Mouse (Mus musculus) embryo, embryonic 11.5 days (tissue): ENCODE measurements around the gene Btbd9.
"Not testable (repeated sequence)": the region's sequence is repeated elsewhere in the genome, so short reads cannot be mapped to it uniquely, and the experiment has no call there.

Experiments used
- DNase-seq: peaks from one replicate; pipeline ENCODE4 v3.0.0-alpha.2; 2012; ENCODE audit warnings: low read depth, low spot score

Btbd9 gene

DNA sequence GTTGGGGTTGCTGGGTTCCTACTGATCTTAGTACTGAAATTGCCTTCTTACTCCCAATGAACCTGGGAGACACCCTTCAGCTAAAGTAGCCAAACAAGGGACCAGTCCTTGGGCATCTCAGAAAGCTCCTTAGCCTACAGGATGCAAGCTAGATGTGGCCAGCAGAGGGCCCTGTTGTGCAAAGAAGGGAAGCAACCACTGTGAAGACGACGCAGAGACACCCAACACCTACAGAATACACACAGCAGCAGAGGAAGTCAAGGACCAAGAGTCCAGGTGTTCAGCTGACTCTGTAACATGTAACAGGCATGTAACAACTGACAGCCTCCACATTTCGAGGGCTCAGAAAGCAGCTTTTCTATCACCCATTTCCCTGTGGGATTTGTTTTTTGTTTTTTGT lies 16.8 kb downstream of the Btbd9 start:
- DNase-seq, result peak; percentile 37

DNA sequence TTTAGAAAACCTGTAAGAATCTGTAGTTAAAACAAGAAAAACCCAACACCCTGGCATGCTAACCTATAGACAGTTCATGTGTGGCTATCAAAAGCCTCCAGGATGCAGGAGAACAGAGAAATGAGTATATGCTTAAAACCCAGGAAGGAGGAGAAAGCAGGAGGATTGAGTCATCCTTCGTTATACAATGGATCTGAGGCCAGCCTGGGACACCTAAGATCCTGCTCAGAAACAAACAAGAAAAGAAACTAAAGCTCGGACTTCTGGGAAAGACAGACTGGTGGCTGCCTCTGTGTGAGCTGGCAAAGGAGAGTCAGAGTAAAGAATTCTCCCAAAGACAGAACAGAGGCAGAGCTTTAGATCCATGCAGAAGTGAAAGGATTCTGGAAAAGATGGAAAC lies 17.7 kb downstream of the Btbd9 start:
- no peak for DNase-seq

DNA sequence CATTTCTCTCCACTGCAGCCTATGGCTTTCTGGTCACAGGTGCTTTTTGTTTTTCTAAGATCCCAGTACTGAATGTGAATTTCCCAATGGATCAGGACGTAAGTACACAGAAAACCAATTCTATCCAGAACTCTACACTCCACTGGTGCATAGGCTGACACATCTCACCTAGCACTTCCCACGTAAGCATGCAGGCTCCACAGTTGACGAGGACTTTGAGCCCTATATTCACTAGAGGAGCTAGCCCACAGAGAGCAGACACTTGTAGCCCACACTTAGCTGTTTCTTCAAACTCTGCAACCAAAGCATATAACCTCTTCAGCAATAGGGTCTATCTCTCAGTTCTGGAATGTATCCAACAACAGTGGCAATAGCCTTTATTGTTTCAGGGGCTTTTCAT lies 19.8 kb downstream of the Btbd9 start:
- DNase-seq, result no peak

DNA sequence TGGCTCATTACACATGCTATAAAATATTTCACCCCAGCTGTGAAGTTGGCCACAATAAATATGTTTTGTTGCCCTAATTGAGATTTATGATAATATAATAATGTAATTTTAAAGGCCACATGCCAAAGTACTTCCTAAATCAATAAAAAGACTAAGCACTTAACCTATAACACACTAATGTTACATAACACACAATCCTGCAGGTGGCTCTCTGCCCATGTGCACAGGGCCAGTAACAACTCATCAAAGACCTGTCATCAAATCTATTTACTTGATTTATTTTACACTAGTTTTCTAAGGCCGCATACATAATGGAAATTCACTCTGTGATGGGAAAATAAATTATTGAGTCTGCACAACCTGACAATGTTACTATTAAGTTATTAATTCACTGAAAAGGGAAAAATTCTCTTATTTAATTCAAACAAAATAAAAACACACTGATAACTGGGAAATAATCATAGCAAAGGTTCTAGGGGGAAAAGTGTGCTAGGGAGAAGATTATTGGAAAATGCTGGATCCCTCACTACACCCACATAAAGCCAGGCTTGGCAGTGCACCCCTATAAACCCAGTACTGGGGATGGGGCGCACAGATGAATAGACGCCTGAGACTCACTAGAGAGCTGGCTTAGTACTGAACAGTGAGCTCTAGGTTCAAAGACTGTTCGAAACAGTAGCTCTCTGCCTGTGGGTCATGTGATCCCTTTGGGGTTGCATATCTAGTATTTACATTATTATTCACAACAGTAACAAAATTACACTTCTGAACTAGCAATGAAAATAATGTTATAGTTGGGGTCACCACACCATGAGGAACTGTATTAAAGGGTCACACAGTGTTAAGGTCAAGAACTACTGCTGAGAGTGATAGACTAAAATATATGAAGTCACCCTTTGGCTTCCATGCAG lies 23.0 kb downstream of the Btbd9 start:
- DNase-seq, result no peak

DNA sequence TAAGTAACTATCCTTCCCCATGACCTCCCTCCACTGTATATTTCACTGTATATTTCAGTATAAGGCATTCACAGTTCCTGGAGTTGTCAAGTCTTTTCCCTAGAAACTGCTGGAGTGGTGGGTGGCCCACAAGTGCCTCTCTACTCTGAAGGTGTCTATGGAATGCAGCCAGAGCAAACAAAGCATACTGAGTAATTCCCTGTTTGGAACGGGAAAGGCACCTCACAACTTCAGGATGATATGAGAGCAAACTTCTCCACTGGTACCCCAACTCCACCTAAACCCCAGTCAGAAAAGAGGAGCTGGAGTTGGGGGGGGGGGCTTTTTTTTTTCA lies 25.5 kb downstream of the Btbd9 start:
- no peak for DNase-seq

DNA sequence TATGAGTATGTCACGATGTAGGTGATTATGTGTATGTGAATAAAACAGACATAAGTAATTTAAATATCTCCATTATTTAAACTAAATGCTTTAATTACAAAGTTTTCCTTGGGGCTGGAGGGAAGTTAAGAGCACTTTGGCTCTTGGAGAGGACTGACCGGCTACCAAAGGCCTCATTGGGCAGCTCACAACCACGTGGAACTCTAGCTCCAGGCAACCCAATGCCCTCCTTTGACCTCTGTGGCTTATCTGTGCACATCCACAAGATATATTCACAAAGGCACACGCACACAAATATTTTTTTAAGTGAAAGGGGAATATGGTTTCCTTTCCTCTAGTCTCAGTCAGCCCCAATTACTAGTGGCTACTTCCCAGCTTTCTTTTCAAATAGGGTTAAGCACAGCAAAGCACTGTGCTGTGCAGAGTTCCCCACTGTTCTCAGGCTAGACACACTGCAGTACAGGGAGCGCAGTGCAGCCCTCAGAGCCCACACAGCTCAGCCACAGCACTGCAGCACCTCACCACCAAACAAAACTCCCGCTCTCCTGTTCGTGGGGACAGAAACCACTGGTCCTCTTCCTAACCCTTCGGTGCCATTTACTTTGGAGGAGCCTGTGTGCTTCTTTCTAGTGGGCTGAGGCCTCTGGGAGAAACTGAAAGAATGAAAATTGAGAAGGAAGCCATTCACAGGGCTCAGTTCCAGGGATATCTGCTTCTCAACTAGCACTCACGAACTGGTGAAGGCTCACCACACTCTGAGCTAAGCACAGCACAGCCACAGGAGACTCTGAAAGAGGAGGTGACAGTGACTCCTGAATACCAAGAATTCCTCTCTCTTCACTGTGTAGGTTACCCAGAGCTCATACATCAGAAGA lies 26.2 kb downstream of the Btbd9 start:
- DNase-seq, result no peak

DNA sequence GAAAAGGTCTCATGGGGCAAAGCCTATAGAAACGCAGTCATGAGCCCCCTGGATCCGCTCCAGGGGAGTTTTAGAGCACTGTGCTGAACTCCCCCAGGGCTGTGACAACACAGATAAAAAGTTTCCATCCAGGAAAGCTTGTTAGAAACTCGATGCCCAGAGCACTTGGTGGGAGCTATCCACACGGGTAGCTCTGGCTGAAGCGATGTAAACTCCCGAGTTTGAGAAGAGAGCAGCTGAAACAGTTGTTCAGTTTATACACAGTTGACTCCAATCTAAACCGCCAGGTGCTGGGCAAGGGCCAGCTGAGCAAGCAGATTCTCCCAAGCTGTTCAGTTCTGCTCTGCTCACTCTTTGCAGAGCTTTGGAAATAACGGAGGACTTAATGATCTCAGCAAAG lies 37.2 kb downstream of the Btbd9 start:
- DNase-seq, result no peak

DNA sequence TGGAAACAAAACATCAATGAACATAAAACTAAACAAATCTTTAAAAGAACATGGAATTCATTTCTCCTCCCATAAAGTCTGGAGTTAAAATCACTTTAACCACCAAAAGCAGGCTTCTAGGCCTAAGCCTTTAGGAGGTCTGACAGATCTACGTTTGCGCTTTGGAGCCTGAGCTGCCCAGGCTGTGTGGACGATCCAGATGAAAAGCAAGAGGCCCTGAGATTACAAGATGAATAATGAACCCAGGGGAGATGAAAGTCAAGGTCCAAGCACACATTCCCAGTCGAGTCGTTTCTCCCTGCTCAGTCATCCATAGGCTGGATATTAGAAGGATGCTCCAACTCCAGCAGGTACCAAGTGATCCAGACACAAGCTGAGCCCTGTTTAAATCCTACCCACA lies 39.6 kb downstream of the Btbd9 start:
- no peak for DNase-seq

DNA sequence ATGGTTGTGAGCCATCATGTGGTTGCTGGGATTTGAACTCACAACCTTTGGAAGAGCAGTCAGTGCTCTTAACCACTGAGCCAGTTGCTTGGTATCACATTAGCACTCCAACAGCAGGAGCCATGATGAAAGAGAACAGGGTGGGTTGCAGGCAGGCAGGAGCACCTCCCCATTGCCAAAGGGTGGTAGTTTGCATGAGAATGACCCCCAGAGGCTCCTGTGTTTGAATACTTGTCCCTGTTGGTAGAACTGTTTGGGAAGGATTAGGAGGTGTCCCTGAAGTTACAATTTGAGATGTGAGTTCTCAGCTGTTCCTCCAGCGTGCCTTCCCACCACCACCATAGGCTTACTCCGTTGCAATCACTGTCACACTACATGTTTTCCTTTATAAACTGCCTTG lies 43.2 kb downstream of the Btbd9 start:
- DNase-seq, result no peak

DNA sequence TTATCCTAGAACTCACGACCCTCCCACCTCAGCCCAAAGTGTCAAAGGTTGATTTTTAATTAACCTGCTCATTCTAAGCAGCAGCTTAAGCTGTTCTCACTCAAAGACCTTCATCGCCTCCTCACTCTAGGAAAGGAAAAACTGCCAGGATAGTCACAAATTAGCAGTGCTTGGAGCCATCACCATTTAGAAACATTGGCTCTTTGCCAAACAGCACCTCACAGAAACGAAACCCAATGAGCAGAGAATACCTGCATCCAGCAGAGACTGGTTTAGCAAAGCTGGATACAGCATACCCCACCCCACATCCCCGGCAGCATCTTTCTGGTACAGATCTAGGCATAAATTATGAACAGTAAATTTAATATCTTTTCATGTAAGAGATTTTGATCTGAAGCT lies 45.7 kb downstream of the Btbd9 start:
- no peak for DNase-seq

DNA sequence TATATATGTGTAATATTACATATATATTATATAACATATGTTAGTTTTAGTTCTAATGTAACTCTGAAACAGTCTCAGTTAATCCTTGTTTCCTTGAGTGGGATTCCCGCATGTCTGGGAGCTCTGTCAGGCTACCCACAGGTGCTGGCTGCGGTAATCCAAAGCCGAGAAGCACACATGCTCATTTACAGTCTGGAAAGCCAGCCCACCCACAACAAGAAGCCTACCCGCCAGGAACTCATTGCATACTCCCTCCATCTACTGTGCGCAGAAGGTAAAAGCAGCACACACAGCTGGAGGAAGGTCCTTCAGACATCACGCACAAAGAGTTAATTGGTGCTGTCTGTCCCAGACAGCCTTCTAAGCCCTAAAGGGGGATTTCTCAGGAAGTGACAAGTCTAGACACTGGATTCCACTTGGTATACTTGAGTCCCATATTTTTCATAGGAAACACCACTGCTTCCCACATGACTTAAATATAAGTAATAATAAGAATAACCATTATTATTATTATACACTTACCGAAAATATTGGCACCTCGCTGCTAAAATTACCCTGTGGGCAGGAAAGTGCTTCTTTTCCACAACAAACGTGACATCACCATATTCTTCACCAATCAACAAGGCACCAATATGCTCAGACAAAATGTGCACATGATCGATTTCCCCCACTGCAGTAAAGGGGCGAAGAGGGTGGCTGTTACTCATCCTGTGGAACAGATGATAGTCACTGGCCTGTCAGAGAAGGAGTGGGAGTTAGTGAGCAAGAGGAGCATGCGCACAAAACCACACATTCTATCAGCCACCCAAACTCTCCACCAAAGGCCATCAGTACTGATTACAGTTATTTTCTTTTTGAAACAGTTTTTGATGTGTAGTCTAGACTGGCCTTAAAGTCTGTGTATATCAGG lies 46.4 kb downstream of the Btbd9 start:
- no peak for DNase-seq

DNA sequence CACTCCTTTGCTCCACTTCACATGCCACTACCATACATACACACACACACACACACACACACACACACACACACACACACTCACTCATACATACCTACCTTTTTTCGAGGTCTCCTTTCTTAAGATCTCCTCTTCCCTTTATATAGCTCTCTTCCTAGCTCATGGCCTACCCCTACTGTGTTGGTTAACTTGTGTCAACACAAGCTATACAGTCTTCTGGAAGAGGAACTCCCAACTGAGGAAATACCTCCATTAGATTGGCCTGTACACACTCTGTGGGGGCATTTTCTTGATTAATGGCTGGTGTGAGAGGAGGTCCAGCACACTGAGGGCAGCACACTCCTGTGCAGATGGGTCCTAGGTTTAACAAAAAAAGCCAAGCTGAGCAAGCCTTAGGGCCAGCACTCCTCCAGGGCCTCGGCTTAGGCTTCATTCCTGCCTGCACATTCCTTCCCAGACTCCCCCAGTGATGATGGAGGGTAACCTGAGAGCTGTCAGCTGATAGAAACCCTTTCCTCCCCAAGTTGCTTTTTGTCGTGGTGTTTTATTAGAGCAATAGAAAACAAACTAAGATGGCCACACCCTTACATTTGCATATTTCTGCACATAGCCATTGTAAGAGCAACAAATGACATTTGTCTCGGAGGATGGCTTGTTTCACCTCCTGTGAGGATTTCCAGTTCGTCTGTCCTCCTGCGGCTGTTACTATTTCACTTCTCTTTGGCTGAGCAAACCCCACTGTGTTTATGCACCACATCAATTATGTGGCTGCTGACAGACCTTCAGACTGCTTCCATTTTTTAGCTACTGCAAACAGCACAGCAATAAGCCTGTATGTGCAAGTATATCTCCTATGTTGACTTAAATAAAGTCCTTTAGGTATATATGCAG lies 50.6 kb downstream of the Btbd9 start:
- peak; percentile 26 for DNase-seq

DNA sequence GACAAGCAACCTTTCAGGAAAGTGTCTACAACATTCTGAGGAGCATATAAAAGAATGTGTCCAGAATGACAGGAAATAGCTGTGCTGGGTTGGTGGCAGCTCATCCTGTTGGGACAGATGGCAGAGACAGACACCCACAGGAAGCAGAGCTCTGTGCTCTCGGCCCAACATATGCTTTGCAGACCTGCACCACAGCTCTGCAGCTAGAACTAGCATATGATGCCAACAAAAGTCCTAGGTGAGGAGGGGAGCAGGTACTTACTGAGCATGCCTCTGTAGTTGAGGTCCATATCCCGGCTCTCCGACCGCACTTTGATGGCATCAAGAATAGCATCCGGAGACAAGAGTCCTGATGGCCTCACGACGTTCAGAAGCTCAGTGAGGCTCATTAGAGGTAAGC lies 51.8 kb downstream of the Btbd9 start:
- DNase-seq, result no peak

DNA sequence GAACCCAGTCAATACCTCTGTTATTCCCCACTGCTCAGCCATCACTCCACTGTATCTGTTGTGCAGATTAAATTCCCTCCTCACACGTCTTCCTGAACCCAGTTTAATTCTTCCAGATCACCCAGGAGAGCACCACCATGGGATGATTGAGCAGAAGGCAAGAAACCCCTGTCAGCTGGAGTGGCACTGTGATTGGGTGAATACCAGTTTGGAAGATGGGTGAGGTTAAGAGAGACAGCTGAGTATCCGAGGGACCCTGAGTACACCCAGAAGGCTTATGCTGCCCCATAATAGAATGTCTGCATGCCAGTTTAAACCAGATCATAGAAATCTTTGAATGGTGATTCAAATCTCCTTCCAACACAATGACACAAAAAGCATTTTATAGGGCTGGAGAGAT lies 52.5 kb downstream of the Btbd9 start:
- no peak for DNase-seq

DNA sequence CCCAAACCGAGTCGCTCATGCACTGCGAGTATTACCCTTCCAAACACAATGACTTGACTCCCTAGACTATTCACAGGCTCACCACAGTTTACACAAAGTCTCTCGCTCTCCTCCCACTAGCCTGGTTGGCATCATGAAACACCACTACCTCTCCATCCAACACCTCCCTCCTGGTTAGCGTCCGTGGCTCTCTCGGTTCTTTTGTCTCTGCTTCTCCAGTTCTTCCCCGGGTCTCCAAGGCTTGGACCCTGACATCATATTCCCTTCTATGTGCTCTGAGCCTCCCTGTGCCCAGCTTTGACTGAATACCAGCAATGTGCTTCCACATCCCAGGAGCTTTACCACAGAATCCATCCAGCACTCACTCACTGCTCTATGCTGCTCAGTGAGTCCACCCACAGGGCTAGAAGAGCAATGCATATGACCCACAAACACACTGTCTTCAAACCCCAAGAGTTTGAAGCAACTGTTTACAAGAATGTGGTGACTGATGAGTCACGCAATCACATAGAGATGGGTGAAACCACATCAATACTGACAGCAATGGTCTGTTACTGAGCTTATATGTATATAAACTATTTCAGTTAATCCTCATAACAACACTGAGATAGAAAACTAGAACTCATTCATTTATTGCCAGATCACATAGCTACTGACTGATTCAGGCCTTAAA lies 53.7 kb downstream of the Btbd9 start:
- no peak for DNase-seq

DNA sequence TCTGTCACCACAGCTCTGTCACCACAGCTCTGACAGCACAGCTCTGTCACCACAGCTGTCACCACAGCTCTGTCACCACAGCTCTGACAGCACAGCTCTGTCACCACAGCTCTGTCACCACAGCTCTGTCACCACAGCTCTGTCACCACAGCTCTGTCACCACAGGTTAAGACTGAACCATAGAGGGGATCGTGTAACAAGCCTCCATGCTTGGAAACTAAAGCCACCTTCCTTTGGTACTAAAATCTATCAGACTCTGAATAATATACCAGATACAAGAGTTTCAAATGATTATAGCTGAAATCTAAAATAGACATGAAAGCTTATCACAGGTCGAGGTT lies 57.1 kb downstream of the Btbd9 start:
- DNase-seq, result not testable (repeated sequence)

DNA sequence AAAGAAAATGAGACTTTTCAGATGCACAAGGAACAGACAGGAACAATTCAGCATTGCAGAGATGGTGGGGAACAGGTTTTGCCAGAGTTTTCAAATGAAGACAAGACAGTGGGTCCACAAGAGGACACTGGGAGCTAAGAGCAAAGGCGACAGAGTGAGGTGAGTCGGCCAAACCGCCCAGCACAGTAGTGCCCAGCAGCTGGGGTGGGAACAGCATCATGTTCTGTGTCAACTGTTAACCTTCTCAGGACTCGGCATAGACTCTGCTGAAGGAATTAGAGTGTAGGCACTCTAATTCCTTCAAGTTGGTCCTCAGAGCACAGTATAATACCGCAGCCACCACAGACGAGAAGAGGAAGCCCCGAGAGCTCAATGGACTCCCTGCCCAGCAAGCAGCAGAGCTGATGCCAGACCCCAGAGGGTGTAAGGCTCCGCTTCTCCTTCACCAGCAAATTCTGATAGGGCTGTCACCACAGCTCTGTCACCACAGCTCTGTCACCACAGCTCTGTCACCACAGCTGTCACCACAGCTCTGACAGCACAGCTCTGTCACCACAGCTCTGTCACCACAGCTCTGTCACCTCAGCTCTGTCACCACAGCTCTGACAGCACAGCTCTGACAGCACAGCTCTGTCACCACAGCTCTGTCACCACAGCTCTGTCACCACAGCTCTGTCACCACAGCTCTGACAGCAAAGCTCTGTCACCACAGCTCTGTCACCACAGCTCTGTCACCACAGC lies 57.7 kb downstream of the Btbd9 start:
- no peak for DNase-seq

DNA sequence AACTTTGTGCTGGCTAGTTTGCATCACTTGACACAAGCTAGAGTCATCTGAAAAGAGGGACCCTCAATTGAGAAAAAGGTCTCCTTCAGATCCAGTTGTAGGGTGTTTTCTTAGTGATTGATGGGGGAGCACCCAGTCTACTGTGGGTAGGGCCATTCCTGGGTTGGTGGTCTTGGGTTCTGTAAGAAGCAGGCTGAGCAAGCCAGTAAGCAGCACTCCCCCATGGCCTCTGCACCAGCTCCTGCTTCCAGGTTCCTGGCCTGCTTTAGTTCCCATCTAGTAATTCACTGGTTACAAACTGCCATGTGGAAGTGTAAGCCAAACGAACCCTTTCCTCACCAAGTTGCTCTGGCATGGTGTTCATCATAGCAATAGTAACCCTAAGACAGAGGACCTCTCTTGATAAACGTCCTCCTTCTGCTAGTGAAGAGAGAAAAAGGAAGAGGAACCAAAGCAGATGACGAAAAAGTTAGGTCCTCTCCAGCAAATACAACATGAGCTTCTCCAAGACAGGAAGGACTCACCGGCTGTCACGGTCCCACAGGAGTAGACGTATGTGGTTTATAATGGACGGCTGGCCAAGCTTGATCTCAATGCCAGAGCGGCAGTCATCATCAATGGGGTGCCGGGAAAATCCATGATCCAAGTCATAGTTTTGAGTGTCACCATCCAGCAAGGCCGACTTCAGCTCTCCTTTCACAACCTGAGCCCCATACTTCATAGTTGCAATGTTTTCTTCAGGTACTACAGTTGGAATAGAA lies 59.5 kb downstream of the Btbd9 start:
- no peak for DNase-seq

DNA sequence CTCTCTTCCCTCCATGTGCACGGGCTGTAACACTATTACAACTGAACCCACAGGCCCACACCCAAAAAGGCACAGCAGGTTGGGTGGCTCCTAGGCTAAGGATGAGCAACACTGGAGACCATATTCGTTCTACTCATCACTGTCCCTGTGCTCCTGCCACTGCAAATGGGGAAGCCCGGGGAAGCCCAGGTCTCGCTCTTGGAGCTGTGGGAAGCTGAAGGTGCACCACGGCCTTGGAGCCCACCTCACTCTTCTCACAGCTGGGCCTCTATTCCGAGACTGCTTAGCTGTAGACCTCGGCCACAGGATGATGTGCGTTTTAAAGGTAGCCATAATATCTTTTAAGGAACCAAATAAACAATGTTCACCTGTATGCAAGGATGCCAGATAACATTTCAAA lies 60.9 kb downstream of the Btbd9 start:
- DNase-seq, result no peak
